Mouse (Mus musculus): Measurements from ENCODE around the gene Rdh1. TPM values are rescaled to one million over a fixed set of nuclear protein-coding genes. Genes with fewer than 3 reads are reported as not detected.

The Rdh1 gene
- 1.1 and 1.3 TPM in 2 replicates for polyA plus RNA-seq (2012; rRNA removed)

DNA sequence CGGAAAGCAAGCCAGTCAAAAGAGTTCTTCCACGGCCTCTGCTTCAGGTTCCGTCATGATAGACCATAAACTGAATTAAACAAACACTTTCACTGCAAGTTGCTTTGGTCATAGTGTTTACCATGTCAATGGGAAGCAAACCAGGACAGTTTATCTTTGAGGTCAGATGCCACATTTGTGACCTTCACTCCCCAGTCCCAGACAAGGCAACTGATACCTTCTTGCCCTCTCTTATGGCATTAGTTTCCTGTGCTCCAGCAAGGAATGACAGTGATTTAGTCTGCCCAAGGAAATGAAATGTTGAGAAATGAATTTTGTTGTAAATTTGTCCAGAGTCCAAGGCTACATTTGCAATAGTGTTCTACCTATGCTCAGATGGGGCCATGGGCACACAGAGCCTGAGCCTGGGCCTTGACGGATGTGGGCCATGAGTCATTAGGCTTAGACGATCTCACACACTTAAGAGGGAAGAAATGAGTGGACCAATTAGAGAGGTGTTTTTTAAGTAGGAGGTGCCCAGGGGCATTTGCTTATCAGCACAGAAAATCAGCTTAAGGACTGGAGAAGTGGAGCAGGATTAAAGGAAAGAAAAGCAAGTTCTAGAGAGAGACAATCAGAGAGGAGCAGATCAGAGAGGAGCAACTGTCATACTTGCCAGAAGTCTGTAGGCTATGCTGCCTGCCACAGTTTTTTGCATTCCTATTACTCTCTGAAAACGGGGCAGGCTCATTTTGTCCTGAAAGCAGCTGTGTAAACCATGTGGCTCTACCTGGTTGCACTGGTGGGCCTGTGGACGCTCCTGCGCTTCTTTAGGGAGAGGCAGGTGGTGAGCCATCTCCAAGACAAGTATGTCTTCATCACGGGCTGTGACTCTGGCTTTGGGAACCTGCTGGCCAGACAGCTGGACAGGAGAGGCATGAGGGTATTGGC, at the start of gene Rdh1, which contains the start of gene Rdh16f1:
Gene Rdh1, plus strand, starts transcription at position 541 of the 930 bp plus-strand sequence.
Gene Rdh16f1, plus strand, starts transcription at position 607 of the 930 bp plus-strand sequence.
- Histone ChIP-seq H3K27me3 (replicated peaks; ENCODE audit: control insufficient read depth, insufficient read depth, low read length) (no peaks in the 10 kb centered on the region), H3K36me3 (ENCODE audit: control insufficient read depth, insufficient read depth, low read length) (no peaks in the 10 kb centered on the region), H3K4me1 (ENCODE audit: control insufficient read depth, insufficient read depth, low read length) (peaks cover 14% of the 10 kb centered on the region), H3K27ac (ENCODE audit: insufficient read depth, low read depth, low read length) (no peak within 1 kb of the TSS), H3K4me3 (ENCODE audit: insufficient read depth, low read depth, low read length) (no peak within 1 kb of the TSS)
- 71% methylated on average over 9 of the region's 9 CpGs for WGBS
- TF ChIP-seq POLR2A (IDR thresholded peaks at IDR 0.05; ENCODE audit: low read depth, low read length) (no peak), CTCF (conservative IDR thresholded peaks at IDR 0.05; ENCODE audit: insufficient read depth, insufficient read length, low read depth, low read length) (no peak)
- DNase-seq, result no peak

DNA sequence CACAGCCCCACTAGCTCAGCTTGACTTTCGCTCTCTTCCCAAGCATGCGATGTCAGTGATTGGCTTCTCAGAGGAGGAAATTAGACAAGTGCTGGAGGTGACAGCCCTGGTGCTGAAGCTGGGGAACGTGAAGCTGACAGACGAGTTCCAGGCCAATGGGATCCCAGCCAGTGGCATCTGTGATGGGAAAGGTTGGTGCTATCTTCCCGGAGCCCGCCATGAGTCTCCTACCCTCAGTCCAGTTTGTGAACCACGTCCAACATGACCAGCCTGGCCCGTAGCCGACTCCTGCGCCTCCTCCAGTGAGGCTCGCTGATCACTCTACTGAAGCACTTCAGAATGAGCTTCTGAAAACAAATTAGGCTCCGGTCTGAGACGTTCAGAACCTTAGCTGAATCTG, 49.2 kb upstream of the Rdh1 start:
- H3K4me1 ChIP-seq (ENCODE audit: control insufficient read depth, insufficient read depth, low read length), result no peaks in the 10 kb centered on the region
- 55% methylated on average over 13 of the region's 13 CpGs for WGBS
- no peaks in the 10 kb centered on the region for H3K36me3 ChIP-seq (ENCODE audit: control insufficient read depth, insufficient read depth, low read length)
- H3K27me3 ChIP-seq (replicated peaks; ENCODE audit: control insufficient read depth, insufficient read depth, low read length), result no peaks in the 10 kb centered on the region
- H3K4me3 ChIP-seq (ENCODE audit: insufficient read depth, low read depth, low read length), result no peak overlapping the region
- no peak for DNase-seq
- TF ChIP-seq CTCF (conservative IDR thresholded peaks at IDR 0.05; ENCODE audit: insufficient read depth, insufficient read length, low read depth, low read length), result no peak
- TF ChIP-seq POLR2A (IDR thresholded peaks at IDR 0.05; ENCODE audit: low read depth, low read length), result no peak
- no peak overlapping the region for H3K27ac ChIP-seq (ENCODE audit: insufficient read depth, low read depth, low read length)

- Histone ChIP-seq H3K27ac (ENCODE audit: insufficient read depth, low read depth, low read length) (no peak overlapping the region), H3K4me3 (ENCODE audit: insufficient read depth, low read depth, low read length) (no peak overlapping the region), H3K4me1 (ENCODE audit: control insufficient read depth, insufficient read depth, low read length) (no peaks in the 10 kb centered on the region), H3K36me3 (ENCODE audit: control insufficient read depth, insufficient read depth, low read length) (no peaks in the 10 kb centered on the region), H3K27me3 (replicated peaks; ENCODE audit: control insufficient read depth, insufficient read depth, low read length) (no peaks in the 10 kb centered on the region)
- no peak for DNase-seq
- 88% methylated on average over 6 of the region's 6 CpGs for WGBS
- TF ChIP-seq POLR2A (IDR thresholded peaks at IDR 0.05; ENCODE audit: low read depth, low read length) (no peak), CTCF (conservative IDR thresholded peaks at IDR 0.05; ENCODE audit: insufficient read depth, insufficient read length, low read depth, low read length) (no peak)
Measured at GRCm38 (mm10) chr10:127712736-127713135, 46.8 kb upstream of the Rdh1 start.

- H3K27me3 ChIP-seq (replicated peaks; ENCODE audit: control insufficient read depth, insufficient read depth, low read length), result no peaks in the 10 kb centered on the region
- 32% methylated on average over 20 of the region's 20 CpGs for WGBS
- H3K4me1 ChIP-seq (ENCODE audit: control insufficient read depth, insufficient read depth, low read length), result no peaks in the 10 kb centered on the region
- H3K36me3 ChIP-seq (ENCODE audit: control insufficient read depth, insufficient read depth, low read length), result no peaks in the 10 kb centered on the region
- TF ChIP-seq CTCF (conservative IDR thresholded peaks at IDR 0.05; ENCODE audit: insufficient read depth, insufficient read length, low read depth, low read length), result no peak
- TF ChIP-seq POLR2A (IDR thresholded peaks at IDR 0.05; ENCODE audit: low read depth, low read length), result no peak
- DNase-seq, result no peak
- H3K4me3 ChIP-seq (ENCODE audit: insufficient read depth, low read depth, low read length), result no peak overlapping the region; the same call in 1 of the 2 replicates
- no peak overlapping the region for H3K27ac ChIP-seq (ENCODE audit: insufficient read depth, low read depth, low read length)
Measured at GRCm38 (mm10) chr10:127721671-127722418, 37.7 kb upstream of the Rdh1 start.

DNA sequence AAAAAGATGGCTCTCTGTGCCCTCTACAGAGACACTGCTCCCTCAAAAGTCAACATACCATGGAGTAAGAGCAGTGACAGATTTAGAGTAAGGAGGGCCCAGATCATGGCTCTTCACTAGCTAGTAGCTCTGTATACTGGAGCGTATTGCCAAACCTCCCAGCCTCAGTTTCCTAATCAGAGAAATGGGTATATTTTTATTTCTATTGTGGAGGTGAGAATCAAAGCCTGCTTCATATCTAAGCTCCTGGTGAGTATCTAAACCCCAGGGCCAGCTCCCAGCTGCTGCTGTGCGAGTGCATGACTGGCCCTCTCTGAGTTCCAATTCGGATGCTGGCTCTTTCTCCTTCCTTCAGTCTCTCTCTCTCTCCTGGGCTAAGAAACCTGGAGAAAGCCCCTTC, 35.3 kb upstream of the Rdh1 start, which contains the start of gene Tac2:
Gene Tac2, plus strand, starts transcription at position 301 of the 400 bp plus-strand sequence.
- no peak within 1 kb of the TSS for H3K4me3 ChIP-seq (ENCODE audit: insufficient read depth, low read depth, low read length)
- H3K36me3 ChIP-seq (ENCODE audit: control insufficient read depth, insufficient read depth, low read length), result no peaks in the 10 kb centered on the region
- H3K27me3 ChIP-seq (replicated peaks; ENCODE audit: control insufficient read depth, insufficient read depth, low read length), result no peaks in the 10 kb centered on the region
- TF ChIP-seq POLR2A (IDR thresholded peaks at IDR 0.05; ENCODE audit: low read depth, low read length) (no peak), CTCF (conservative IDR thresholded peaks at IDR 0.05; ENCODE audit: insufficient read depth, insufficient read length, low read depth, low read length) (no peak)
- no peak within 1 kb of the TSS for H3K27ac ChIP-seq (ENCODE audit: insufficient read depth, low read depth, low read length)
- no peaks in the 10 kb centered on the region for H3K4me1 ChIP-seq (ENCODE audit: control insufficient read depth, insufficient read depth, low read length)
- DNase-seq, result no peak
- WGBS, result 86% methylated on average over 3 of the region's 3 CpGs

GRCm38 (mm10) chr10:127725136-127725535, 34.4 kb upstream of the Rdh1 start:
- Histone ChIP-seq H3K4me1 (ENCODE audit: control insufficient read depth, insufficient read depth, low read length) (no peaks in the 10 kb centered on the region), H3K4me3 (ENCODE audit: insufficient read depth, low read depth, low read length) (no peak overlapping the region), H3K36me3 (ENCODE audit: control insufficient read depth, insufficient read depth, low read length) (no peaks in the 10 kb centered on the region), H3K27me3 (replicated peaks; ENCODE audit: control insufficient read depth, insufficient read depth, low read length) (no peaks in the 10 kb centered on the region), H3K27ac (ENCODE audit: insufficient read depth, low read depth, low read length) (no peak overlapping the region)
- DNase-seq, result no peak
- TF ChIP-seq POLR2A (IDR thresholded peaks at IDR 0.05; ENCODE audit: low read depth, low read length) (no peak), CTCF (conservative IDR thresholded peaks at IDR 0.05; ENCODE audit: insufficient read depth, insufficient read length, low read depth, low read length) (no peak)
- WGBS, result 76% methylated on average over 4 of the region's 4 CpGs

DNA sequence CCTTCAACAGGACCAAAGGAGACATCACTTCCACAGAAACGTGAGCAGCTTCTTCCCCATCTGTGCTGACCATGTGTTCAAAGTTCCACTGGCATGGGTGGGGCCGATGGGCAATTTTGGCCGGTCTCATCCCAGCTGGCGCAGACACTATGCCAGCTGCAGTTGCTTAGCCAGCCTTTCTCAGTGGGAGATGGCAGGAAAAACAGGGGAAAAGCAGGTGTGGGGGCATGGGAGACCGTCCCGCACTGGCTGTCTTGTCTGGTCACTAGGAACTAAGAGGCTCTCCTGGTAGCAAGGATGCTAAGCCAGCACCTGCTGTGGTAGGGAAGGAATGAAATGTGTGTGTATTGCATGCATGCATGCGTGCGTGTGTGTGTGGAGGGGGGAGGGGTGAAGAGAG, 31.1 kb upstream of the Rdh1 start:
- no peak overlapping the region for H3K4me3 ChIP-seq (ENCODE audit: insufficient read depth, low read depth, low read length)
- no peaks in the 10 kb centered on the region for H3K27me3 ChIP-seq (replicated peaks; ENCODE audit: control insufficient read depth, insufficient read depth, low read length)
- DNase-seq, result no peak
- no peaks in the 10 kb centered on the region for H3K36me3 ChIP-seq (ENCODE audit: control insufficient read depth, insufficient read depth, low read length)
- no peak for TF ChIP-seq CTCF (conservative IDR thresholded peaks at IDR 0.05; ENCODE audit: insufficient read depth, insufficient read length, low read depth, low read length)
- no peak for TF ChIP-seq POLR2A (IDR thresholded peaks at IDR 0.05; ENCODE audit: low read depth, low read length)
- no peaks in the 10 kb centered on the region for H3K4me1 ChIP-seq (ENCODE audit: control insufficient read depth, insufficient read depth, low read length)
- 62% methylated on average over 8 of the region's 8 CpGs for WGBS
- H3K27ac ChIP-seq (ENCODE audit: insufficient read depth, low read depth, low read length), result no peak overlapping the region
